Mouse (Mus musculus): ENCODE measurements around the gene Chid1.

The Chid1 gene

DNA sequence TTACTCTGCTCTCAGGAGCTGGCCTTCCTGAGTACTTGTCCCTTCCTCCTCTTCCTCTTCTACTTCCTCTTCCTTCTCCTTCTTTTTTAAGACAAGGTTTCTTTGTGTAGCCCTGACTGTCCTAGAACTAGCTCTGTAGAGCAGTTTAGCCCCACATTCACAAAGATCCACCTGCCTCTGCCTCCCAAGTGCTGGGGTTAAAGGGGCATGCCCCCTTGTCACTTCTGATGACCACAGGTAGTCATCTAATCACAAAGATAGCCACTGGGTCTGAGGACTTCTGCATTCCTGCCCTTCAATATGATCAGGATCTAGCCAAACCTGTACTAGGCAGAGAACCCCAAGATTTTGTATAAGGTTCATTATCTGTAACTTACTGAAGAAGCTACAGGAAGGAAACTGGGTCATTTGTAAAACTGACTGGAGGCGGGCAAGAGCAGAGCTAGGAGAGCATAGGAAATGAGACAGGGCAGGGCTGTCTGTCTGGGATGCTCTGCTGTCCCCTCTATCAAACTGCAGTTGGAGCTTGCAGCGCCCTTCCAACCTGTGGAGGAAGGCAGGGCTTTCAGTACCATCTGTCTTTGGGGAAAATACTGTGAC is 20.2 kb upstream of the Chid1 start:
- in situ Hi-C loops (cut with MboI, MseI), result no loop called here

DNA sequence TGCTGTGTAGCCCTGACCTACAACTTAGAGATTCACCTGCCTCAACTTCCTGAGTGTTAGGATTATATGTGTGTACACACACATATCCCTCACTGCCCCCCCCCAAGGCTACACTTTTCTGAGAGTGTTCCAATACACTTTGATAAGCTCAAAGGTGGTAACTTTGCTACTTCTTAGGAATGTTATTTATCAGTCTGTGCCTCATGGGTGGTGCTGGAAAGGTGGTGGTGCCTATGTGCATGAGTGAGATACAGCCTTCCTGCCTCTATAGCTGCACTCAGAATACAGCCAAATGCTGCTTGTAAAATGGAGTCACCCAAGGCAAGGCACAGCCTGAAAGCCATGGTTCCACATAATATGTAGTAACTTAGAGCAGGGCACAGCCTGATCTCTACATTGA is 19.3 kb upstream of the Chid1 start:
- in situ Hi-C loops (cut with MboI, MseI), result no loop called here

DNA sequence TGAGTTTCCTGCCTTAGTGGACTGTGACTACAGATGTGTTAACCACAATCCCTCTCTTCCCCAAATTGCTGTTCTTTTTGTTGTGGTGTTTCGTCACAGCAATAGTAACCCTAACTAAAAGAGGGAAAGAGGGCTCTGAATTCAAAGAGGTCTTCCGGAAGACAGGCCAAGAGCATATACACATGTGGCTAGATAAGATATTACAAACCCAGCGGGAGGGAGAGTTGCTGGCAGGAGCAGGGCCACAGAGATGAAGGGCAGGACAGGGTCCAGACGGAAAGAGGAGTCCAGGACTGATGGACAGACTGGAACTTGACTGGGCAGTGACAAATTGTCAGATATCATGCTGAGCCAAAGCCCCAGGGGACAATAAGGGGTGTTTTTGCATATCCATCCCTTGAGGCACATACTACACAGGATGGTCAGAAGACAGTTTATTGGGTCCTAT is 18.7 kb upstream of the Chid1 start:
- in situ Hi-C loops (cut with MboI, MseI), result no loop called here

DNA sequence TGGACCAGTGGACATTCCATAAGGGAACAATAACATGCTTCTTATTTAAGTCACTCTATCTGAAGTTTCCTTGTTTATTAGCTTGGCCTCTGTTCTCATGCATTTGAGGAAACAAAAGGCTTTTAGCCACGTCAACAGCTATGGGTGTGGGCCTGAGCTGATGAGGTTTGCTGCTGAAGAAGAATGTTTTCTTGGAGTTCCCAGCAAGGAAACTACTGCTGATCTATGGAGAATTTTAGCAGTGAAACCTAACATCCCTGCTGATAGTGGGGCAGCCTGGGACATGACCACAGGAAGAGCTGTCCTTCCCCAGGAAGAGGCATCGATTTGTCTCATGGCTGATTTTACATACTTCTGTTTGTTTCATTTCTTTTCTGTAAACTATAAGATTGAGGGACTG is 10.8 kb upstream of the Chid1 start:
- in situ Hi-C loops (cut with MboI, MseI), result no loop called here

DNA sequence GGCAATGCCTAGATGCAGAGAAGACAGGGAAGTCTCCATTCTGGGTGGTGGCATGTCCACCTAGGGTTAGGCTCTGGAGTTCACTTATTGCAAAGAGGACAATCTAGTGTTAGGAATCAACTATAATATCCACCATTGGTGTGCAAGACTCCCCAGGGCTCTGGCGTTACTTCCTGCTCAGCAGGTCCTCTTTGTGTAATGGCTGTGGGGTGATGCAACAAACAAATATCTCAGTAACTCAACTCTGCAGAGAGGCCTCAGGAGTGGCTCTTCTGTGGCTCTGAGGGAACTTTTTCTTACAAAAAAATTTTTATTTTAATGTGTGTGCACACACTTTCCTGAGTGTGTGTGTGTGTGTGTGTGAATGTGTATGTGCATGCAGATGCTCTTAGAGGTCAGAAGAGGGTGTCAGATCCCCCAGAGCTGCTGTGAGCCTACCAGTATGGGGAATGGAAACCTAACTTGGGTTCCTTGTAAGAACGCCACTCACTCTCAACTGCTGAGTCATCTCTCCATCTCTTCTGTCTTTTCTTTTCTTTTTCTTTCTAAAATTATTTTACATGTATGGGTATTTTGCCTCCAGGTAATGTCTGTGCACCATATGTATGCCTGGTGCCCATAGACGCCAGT is 9.9 kb upstream of the Chid1 start:
- in situ Hi-C loops (cut with MboI, MseI), result no loop called here

DNA sequence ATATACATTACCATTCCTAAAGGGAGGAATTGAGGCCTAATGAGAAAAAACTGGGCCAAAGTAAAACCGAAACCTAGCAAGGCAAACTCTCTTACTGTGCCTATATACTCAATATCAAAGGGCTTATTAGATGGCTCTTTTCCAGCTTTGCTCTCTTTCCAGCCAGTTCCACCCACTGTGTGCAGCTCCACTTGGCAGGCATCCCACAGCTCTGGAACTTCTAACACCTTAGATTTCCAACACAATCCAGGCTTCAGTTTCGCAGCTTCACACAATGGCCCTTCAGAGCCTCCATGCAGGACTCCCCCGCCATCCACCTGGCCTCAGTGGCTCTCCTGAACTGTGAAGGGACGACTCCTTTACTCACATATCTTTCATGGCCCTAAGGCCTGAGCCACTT is 5.0 kb upstream of the Chid1 start:
- in situ Hi-C loops (cut with MboI, MseI), result no loop called here

DNA sequence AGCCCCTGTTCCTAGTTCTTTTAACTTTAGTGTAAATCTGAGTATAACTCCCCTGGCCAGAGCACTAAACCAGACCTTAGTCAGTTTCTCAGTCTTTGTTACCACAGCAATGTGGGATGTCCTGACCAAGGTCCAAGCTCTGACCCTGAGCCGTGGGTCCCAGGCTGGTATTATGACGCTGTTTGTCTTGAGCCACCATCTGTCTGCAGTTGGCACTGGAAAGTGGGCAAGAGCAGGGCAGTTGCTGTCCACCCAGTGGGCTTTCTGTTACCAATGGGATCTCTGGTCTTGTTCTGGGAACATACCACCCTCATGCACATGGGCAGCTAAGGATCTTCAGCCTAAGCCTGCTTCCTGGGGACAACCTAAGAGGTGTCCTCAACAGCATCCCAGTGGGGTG is 2.9 kb upstream of the Chid1 start:
- in situ Hi-C loops (cut with MboI, MseI), result no loop called here

DNA sequence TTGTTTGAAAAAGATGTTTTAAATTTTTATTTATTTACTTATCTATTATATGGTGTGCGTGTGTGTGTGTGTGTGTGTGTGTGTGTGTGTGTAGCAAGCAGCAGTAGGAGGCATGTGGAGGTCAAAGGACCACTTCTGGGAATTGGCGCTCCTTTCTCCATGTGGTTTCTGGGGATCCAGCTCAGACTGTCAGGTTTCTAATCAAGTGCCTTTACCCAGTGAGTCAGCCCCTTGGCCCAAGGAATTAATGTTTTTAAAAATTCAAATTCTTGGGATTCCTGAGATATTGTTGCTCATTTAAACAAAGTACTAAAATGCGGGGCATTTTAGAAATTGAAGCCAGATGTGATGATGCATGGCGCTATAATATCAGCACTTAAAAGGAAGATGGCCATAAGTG is 2.0 kb upstream of the Chid1 start:
- in situ Hi-C loops (cut with MboI, MseI), result no loop called here

DNA sequence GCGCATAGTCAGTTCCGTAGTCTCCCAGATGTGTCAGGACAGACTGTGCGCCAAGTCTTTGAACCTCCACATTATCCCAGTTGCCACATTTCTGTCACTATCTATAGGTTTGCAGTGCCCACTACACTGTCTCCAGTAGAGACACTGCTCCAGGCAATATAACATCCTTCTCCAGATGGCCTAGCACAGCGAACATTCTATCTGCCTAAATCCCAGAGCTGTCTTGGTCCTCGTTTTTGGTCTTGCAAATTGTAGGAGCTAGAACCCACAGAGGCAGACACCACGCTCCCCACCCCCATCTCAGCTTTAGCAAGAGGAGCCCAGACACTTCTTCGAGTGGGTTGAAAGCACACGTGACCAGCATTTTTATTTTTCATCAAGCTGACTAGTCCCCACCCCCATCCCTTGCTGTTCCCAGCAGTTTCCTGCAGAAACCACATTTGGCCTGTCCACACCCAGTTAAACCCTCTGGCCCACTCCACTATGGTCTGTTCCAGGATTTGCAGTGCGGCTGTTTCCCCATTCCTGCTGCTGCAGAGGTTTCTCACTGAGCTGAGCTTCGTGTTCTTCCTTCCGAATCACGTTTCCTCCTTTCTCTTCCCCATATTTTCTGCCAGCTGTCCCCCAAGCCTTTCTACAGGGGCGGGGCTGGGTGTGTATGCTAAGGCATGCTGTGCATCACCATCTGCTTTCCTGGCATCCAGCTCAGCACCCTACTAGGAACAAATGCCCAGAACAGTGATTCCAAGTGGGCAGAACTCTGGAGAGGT is 840 bp upstream of the Chid1 start:
- in situ Hi-C loops (cut with MboI, MseI), result no loop called here

DNA sequence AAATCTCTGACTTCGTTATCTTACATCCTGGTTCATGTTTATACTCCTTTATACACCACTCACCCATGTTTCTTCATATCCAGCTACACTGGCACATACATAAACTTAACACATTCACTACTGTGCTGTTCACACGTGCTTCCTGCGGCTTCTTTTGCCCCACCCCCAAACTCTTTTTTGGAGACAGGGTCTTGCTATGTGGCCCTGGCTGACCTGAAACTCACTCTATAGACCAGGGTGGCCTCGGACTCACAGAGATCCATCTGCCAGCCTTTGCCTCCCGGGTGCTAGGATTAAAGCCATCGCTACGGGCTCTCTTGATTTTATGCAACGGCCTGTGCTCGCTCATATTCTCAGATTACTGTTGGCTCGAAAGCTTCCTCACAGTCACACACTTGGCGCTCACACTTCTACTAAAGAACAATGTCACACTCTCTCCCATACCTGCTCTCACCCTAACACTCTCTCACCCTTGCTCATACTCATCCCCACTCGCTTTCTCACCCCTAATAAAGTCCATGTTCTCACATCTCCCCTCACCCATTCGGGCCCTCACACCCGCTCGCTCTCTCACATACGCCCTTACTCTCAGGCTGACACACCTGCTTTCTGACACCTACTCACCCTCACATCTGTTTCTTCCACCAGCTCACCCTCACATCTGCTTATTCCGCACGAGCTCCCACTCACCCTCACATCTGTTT is 653 bp downstream of the Chid1 start:
- in situ Hi-C loops (cut with MboI, MseI), result no loop called here

DNA sequence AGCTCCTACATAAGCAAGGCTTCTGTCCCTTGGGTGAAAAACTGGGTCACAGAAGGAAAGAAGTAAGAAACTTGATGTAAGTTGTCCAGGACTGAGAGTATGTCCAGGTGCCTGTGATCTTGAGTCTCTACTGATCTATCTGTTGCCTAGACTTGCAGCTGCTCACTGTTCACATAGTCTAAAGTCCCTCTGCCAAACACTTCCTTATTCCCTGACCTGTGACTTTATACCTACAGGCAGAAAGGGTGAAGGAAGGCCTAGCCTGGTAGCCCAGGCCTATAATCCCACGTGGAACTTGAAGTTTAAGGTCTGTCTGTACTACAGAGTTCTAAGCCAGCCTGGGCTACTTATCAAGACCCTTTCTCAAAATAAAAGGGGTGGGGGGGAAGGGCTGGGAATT is 4.1 kb downstream of the Chid1 start:
- in situ Hi-C loops (cut with MboI, MseI), result no loop called here

DNA sequence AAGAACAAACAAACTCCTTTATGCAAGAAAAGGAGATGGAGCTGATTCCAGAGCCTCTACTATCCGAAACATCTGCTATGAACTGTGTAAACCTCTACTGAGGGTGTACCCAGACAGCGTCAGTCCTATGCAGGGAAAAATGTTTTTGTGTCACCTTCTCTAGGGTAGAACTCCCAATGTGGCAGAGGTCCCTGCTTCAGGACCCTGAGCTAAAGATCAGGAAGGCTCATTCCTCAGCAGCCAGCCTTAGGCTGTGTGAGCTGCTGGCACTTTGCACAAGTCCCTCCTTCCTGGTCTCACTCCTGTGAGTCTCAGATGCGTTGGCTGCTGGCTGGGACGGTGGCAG is 14.1 kb downstream of the Chid1 start:
- in situ Hi-C loops (cut with MboI, MseI), result no loop called here

DNA sequence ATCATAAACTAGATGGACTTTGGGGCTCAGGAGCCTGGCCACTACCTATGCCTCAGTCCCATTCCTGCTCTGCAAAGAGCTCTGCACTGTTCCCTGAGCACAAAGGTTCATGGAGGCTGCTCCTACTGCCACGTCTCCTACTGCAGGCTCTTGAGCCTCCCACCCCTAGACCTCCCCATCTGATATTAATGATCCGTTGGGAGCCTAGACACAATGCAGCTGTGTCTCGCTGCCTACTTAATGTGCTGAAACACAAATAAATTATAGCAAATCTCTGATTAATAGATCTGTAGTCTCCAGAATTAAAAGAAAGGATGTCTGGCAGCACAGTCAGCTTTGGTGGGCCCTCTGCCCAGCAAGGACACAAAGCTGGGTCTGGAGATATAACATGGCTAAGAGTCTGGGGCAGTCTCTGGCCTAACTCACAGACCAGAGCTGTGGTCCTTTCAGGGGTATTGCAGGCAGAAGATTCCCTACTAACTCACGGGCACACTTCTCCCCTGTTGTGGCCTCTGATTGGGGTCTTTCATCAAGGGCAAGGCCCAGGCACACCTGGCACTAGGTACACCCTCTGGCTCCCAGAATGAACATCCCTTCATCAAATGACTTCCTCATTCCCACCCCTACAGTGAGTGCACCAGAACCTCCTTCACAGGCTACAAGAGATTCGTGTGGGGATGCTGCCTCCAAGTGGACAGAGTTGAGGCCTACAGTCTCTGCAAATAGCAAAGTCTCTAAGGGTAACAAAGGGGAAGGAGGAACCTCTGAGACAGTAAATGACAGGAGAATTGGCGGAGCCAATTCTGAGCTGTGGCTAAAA is 14.7 kb downstream of the Chid1 start:
- in situ Hi-C loops (cut with MboI, MseI), result loop anchor here (5.0 kb wide), 1 partner anchor 38 kb away; no protein-coding TSS in a partner anchor

DNA sequence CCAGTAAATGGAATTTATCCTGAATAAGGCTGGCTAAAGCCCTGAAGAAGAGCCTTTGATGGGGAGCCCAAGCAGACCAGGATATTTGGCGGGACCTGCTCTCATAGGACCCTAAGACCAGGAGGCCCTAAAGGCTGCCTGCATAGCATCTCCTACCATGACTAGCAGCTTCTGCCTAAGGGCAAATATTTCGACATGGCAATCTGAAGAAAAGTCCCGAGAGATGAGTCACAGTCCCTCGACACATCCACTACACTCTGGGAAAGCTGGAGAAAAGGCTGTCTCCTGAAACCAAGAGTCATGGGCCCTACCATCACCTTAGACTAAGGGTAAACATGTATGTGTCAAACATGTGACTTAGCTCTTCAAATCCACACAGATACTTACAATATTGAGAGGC is 15.4 kb downstream of the Chid1 start:
- in situ Hi-C loops (cut with MboI, MseI), result loop anchor here (5.0 kb wide), 1 partner anchor 37 kb away; no protein-coding TSS in a partner anchor

DNA sequence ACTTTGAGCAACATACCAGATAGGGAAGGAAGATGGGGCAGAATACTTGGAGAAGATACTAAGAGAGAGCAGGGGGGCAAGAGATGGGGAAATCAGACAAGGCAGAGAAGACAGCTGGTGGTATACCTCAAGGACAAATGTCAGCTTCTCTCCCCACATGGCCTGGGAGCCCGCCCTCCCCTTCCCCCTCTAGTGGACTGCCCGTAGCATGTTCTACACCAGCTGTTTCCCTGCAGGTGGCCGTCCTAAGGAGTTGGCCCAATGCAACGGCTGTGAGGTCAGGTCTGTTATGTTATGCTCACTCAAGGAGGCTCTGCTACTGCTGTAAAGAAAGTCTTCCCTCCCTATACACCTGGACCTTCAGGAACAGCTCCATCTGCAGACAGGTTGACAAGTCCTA is 16.6 kb downstream of the Chid1 start:
- in situ Hi-C loops (cut with MboI, MseI), result loop anchor here (5.0 kb wide), 1 partner anchor 36 kb away; no protein-coding TSS in a partner anchor

DNA sequence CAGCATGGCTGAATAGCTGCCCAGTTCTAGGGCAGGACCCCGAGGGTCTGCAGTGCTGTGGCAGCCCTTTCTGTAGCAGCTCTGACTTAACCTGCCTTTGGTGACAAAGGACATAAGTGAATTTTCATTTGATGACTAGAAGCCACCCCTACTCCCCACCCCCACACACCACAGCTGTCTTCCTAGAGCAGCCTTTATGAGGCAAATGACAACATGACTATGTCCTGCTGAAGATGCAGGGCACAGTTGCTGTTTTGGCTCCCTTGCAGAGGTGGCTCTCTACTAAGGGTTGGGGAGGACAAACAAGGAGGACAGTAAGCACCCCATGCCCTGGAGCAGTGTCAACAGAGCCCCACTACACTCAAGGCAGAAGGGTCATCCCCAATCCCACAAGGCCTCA is 19.9 kb downstream of the Chid1 start:
- in situ Hi-C loops (cut with MboI, MseI), result loop anchor here (5.0 to 10.0 kb wide), 2 partner anchors 32 to 1205 kb away; no protein-coding TSS in a partner anchor

DNA sequence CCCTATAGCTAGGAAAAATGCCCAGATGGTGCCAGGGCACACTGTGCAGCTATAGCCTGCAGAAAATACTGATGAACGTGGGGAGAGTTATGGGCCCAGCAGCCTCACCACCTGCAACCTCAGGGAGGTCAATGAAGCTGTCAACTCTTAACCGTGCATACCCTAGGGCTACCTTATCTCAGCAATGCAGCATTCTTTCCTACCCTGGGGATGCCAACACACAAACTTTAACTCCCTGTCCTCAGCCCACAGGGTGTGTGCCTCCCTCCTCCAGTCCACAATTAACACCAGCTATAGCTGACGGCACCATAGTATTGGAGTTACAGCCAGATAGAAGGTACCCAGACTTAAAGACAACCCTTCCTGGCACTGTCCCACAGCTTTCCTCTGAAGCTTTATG is 20.7 kb downstream of the Chid1 start:
- in situ Hi-C loops (cut with MboI, MseI), result loop anchor here (10.0 kb wide), 1 partner anchor 1206 kb away; no protein-coding TSS in a partner anchor

DNA sequence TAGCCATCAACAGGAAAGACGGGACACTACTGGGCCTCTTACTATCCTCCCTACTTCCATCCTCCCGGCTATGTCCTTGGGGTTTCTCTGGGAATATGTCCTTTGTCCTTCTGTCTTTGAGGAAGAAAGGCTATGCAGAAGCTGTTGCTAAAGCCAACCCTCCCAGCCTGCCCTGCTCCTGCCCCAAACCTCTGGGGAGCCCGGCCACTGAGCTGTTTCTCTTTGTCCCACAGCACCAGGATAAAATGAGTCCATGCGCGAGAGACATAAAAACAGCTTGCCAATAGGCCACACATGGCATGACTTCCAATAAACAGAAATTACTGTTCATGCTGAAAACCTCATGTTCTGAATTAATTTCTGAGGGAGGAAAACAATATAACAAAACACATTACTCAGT is 21.4 kb downstream of the Chid1 start:
- in situ Hi-C loops (cut with MboI, MseI), result loop anchor here (10.0 kb wide), 1 partner anchor 1207 kb away; no protein-coding TSS in a partner anchor

DNA sequence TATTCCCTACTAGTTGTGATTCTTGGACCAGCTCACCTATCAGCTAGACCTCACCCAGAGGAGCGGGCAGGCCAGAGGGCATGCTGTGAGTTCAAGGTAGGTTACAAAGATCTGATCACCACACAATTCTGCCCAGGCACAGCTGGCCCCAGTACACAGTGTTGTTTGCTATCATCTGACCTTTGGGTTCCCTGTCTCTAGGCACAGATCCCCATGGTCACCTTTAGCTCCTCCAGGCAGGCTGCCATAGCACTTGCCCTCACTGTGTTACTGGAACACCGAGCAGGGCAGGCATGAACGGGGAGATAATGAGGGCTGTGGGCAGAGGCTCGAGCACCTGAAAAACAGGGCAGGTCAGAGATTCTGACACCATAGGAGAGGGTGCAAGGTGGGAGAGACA is 22.0 kb downstream of the Chid1 start:
- in situ Hi-C loops (cut with MboI, MseI), result loop anchor here (10.0 kb wide), 1 partner anchor 1207 kb away; no protein-coding TSS in a partner anchor

DNA sequence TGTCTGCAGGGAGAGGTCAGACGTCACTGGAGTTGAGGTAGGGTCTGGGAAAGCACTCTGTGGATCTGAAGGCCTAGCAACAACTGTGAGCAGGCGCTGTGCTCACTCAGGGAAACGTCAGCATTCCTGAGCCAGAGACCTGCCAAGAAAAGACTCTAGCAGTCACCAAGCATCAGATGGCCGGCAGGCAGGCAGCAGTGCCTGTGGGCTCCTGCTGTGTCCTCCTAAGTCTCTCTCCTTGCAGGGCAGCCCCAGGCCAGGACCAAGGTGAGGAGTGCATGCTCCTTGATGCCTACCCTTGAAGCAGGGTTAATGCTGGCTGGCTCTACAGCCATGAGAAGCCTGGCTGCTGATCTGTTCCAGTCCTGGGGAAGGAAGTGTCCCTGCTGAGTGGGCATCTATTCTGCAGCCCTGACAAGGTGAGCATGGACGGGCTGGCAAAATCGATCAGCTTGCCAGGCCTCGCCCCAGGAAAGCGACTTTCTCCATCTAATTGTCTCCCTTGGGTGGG is 28.9 kb downstream of the Chid1 start:
- in situ Hi-C loops (cut with MboI, MseI), result loop anchor here (10.0 kb wide), 1 partner anchor 1214 kb away; no protein-coding TSS in a partner anchor

DNA sequence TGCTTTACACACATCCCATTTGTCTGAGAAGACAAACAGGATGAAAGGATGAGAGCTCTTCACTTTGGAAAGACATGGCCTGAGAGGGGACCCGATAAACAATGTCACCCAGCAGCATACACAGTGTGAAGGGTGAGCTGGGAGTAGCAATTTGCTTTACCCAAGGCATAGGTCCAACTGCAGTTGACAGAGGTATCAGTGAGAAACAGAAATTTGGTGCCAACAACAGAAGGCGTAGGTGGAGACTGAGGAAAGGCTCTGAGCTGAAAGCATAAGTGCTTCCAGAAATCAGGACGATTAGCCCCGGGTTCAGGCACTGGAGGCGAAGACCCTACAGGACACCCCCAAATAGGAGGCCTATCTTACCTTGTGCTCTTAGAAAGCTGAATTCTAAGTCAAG is 29.5 kb downstream of the Chid1 start:
- in situ Hi-C loops (cut with MboI, MseI), result loop anchor here (10.0 kb wide), 1 partner anchor 1215 kb away; no protein-coding TSS in a partner anchor
